Mouse (Mus musculus) adrenal gland, adult 18-20 months (tissue): ENCODE measurements around the gene Oas3. TPM values are rescaled to one million over a fixed set of nuclear protein-coding genes. Genes with fewer than 3 reads are reported as not detected.
"Not testable (repeated sequence)": the region's sequence is repeated elsewhere in the genome, so short reads cannot be mapped to it uniquely, and the experiment has no call there.

Experiments used
- DNase-seq, 2 experiments: peaks; one replicate each; pipeline ENCODE4 v3.0.0; 2021 to 2022; ENCODE audit warnings: low spot score in 2 of 2
- long read RNA-seq, 2 experiments: library from polyadenylated mRNA; stranded (forward); transcript quantifications; one replicate each; pipeline ENCODE4 v2.0.0; 2021
- total RNA-seq, 2 experiments: library from RNA; stranded (reverse); gene quantifications; 1 replicate in 1 of 2; 2 replicates in 1 of 2; pipeline ENCODE4 v1.2.3; 2021

Gene Oas3
- total RNA-seq, result under 1 TPM; 0.50 to 0.64 TPM
- long read RNA-seq, experiment 1, result 0 reads
- long read RNA-seq, experiment 2, result 0 reads

DNA sequence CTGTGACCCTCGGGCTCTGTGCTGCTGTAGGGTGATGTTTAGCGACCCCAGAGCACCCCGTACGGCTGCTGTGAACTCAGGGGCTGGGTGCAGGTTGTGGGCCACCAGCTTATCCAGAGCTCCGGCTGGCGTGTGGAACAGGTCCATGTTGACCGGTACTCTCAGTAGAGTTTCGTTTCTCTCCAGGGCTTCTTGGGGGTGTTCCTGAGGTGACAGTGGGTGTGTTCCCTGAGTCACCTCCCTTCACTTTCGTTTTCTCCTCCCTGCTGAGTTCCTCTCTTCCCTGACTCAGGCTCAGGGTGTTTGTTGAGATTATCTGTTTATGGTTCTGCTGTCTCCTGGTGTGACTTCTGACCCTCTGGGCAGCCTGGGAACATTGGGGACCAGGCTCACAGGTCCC, at the start of gene Oas3:
Gene Oas3 (minus strand): TSS at position 184 of the 400 bp plus-strand sequence.
- no peak for DNase-seq

DNA sequence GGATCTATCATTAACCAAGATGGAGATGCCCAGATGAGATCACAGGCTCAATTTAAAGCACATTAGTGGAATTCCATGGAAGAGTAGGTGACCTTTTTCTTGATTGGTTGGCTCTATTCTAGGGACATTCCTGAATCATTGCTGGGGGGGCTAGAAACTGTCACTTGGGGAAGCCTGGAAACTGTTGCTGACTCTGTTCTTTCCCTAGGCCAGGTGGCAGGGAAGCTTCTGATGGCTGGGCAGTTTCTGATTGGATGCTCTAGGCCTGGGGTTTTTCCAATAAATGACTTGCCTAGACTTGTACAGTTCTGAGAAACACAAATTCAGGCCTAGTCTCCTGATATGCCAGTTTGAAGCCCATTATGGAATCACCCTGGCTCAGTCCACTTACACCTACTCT, 41.5 kb upstream of the Oas3 start:
- no peak for DNase-seq

DNA sequence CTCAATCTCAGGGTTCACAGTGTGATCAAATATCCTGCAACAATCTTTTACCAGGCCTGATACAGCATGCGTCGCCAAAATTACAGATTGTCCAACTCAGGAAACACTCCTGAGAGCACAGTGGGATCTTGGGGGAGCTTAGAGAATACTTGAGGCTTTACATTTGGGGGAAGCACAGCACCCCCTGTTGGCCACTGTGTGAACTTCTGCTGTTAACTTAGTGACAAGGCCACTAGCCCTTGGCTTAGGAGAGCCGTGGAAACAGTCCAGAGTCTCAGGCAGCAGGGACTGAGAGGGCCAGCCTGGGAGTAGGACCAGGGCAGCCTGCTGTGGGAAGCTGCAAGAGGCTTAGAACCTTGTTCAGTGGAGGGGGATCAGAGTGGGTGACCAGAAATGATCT, 38.5 kb upstream of the Oas3 start:
- peak in 1 of 2 experiments; percentile 37 for DNase-seq

DNA sequence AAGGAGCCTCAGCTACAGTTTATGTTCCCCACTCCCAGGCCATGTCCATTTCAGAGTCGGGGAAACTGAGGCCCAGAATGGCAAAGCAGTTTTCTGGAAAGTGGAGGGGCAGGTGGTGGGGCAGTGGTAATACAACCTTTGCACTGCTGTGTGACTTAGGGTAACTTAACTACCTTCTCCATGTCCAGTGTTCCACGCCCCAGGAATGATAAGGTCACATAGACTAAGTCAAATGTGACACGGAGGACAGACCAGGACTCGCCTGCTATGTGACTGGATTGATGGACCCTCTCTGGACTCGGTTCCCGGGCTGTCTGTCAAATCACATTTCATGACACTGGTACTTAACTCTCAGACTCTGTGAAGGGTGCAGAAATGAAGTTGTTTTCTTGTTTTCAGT, 35.6 kb upstream of the Oas3 start:
- no peak for DNase-seq

DNA sequence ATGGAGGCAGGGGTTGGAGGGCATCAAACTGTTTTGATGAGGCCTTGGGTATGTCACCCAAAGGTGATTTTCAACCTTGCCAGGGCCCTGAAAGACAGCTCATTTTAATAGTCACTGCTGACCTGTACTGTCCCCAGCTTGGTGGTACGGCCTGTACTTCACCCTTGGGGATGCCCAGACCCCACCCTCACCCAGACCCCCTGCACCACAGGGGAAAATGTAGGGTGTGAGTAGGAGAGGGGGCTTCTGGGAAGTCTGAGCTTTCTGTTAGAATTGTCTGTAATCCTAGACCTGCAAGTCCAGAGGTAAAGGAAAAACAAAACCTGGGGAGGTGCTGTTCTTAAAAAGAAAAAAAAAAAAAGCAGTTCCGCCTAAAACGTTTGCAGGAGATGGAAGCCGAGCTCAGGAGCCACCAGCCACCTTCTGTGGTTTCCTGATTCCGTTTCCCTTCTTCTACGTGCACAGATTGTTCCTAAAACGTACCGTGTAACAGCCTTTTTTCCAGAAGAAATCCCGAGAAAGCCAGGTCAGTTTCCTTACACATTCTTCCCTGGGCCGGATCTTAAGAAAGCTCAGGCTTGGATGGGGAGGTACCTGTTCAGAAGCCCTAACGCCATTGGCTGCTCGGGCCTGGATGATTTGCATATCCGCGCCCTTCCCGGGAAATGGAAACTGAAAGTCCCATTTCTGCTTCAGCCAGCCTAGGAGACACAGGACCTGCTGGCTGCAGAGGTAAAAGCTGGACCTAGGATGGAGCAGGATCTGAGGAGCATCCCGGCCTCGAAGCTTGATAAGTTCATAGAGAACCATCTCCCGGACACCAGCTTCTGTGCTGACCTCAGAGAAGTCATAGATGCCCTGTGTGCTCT, 34.7 kb upstream of the Oas3 start, which contains the start of gene Oas1c:
Gene Oas1c (minus strand): TSS at position 564 of the 869 bp plus-strand sequence.
- peak; percentile 73 for DNase-seq

DNA sequence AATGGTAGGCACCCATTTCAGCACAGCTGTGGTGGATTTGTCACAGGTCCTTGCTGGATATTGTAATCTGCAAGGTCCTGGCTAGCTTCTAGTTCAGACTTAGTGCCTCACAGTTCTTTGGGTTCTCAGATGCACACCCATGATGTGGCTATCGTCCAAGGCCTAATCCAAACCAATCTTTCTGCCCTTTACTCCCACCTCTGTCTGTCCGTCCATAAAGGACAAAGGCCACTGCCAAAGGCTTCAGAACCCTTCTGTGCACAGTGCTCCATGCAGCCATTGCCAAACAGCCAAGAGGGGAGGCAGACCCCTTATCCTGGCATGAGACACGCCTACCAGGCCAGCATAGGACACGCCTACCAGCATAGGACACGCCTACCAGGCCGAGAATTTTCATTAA, 31.7 kb upstream of the Oas3 start:
- DNase-seq, result no peak

DNA sequence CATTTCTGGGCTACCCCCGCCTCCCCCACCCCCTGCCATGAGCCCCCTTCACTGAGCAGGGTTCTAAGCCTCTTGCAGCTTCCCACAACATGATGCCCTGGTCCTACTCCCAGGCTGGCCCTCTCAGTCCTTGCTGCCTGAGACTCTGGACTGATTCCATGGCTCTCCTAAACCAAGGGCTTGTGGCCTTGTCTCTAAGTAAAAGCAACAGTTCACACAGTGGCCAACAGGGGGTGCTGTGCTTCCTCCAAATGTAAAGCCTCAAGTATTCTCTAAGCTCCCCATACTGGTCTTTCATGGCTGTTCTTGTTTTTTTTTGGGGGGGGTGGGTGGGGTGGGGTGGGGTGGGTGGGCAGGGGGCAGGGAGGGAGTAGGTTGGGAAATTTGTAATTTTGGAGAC, 29.0 kb upstream of the Oas3 start:
- DNase-seq, result peak in 1 of 2 experiments; percentile 50

DNA sequence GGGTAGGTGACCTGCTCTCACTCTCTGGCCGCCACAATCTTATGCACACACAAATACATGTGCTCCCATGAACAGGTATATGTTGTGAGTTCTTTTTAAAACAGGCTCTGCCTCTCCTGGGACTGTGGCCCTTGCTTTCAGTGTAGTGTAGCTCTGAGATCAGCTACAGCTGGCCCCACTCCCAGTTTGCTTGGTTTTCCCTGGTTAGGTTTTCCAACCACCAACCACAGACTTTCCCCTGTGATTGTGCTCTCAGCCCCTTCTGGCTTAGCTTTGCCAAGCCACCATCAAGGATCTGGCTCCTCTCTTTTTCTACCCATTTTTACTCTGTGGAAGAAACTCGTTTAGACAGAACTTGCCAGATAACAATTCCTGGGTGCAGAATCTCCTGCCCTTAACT, 26.1 kb upstream of the Oas3 start:
- no peak for DNase-seq

DNA sequence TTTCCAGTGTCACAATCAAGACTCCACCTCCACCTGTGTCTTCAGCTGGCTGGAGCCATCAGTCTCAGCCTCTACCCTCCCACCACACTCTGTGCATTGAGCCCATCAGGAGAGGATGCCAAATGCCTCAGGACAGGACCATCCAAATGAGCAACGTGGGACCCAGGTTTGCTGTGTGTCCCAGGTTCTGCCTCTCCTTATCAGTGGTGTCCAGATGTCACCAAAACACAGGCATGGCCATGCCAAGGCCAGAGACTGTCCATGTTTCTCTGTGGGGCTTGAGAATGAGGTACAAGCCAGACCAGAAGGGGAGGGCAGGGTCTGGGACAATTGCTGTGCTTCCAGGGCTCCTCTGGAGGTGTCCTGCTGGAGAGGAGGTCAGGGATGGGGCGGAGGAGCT, 21.5 kb upstream of the Oas3 start:
- not testable (repeated sequence) for DNase-seq

DNA sequence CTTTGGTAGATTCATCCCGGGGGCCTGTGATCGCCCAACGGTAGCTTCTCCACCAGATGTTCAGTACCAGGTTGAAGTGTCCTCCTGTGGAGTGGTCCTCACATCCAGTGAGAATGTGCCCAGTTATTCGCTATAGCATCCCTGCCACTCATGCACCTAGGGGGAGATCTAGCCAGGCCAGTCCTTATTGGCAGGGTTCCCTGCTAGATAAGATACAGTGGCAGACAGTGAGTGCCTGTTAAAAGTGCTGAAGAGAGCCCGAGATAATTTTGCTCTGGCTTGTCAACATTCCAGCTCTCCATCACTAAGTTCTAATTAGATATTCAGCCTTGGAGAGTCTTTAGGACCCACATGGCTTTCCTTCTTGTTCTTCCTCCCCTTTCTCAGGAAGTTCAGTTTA, 20.7 kb upstream of the Oas3 start:
- DNase-seq, result not testable (repeated sequence)

DNA sequence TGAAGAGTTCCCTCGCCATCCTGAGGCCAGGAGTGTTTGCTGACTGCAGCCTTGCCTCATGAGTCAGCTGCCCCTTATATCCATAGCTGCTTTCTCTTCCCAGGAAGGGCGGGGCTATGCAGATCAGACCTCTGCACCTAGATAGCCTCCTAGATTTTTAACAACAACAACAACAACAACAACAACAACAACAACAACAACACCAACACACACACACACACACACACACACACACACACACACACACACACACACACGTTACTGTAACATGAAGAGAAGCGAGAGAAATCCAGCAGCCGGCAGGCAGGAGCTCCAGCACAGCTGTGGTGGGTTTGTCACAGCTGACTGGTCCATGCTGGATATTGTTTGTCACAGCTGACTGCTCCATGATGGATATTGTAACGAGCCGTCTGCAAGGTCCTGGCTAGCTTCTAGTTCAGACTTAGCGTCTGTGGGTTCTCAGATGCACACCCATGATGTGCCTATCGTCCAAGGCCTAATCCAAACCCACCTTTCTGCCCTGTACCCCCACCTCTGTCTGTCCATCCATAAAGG, 18.1 kb upstream of the Oas3 start, which contains the start of gene Oas1e:
Gene Oas1e (minus strand): TSS at position 51 of the 555 bp plus-strand sequence.
- DNase-seq, result not testable (repeated sequence)

DNA sequence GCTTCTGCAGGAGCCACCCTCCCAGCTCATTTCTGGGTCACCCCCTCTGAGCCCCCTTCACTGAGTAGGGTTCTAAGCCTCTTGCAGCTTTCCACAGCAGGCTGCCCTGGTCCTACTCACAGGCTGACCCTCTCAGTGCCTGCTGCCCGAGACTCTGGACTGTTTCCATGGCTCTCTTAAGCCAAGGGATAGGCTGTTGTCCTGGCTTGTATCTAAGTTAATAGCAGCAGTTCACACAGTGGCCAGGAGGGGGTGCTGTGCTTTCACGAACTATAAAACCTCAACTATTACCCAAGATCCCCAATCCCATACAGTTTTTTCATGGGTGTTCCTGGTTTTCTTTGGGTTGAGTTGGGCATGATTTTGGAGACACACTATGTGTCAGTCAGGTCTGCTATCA, 15.6 kb upstream of the Oas3 start:
- peak; percentile 26 to 47 for DNase-seq

DNA sequence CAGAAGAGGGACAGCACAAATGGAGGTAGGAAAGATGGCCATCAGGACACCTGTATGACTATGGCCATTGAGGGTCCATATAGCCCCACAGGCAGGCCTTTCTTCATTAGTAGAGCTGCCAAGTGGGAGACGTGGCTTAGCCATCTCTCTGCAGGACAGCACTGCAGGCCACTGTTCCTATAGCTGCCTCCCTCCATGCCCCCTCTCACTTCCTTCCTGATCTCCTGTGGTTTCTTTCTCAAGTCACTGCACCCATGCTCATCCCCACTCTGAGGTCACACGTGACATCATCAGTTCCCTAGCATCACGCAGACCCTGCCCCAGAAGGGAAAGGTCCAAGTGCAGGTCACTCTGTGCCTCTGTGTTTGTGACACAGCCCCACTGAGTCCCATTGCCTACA, 9.6 kb upstream of the Oas3 start:
- no peak for DNase-seq

DNA sequence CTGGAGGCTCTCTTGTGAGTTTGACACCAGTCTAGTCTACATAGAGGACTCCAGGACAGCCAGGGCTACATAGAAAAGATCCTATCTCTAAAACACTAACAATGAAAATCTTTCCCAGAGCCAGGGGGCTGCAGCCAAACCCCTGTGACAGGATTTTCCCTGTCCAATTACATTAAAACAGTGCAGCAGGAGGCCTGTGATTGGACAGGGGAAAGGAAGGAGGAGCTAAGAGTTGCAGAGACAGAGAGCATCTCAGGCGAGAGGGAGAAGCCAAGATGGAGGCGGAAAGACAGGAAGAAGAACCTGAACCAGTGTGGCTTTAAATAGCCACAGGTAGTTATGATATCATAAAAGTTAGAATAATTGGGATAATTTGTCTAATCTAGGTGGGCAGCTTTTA, 5.0 kb upstream of the Oas3 start:
- DNase-seq, result no peak

DNA sequence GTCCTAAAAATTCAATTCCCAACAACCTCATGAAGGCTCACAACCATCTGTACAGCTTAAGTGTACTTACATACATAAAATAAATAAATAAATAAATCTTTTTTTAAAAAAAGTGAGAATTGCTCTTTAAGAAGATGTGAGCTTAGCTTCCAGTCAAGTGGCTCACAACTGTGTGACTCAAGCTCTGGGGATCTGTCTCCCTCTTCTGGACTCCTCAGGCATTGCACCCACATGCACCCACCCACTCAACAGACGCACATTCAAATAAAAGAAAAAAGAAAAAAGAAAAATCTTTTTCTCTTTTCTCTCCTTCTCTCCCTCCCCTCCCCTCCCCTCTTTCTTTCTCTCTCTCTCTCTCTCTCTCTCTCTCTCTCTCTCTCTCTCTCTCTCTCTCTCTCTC, 4.2 kb upstream of the Oas3 start:
- DNase-seq, result no peak

DNA sequence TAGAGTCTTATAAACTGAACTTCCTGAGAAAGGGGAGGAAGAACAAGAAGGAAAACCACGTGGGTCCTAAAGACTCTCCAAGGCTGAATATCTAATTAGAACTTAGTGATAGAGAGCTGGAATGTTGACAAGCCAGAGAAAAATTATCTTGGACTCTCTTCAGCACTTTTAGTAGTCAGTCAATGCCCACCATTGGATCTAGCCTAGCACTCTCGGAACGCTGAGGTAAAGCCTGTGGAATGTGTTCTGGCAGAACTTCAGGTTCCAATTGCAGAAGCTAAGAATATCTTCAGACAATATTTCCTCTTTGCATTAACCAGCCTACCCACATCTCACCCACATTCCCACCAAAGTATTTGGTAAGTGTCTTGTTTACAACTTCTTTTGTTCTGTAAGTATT, 2.5 kb upstream of the Oas3 start:
- DNase-seq, result no peak

DNA sequence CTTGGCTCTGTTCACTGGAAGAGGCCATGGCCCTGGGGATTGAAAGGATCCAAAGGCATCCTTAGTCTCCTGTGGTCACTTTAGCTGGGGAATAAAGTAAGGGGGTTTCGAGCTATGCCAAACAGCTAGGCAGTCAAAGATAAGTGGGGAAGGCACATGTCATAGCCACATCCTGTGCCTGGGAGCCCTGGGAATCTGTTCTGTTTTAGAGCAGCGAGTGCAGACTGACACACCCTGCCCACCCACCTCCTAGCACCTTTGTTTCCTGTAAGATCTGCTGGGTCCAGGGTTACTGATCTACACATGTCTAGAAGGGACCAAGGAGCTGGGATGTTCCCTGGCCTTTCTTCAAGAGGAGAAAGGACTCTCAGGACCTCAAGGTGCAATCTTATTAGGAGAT, 1.5 kb upstream of the Oas3 start:
- no peak for DNase-seq

DNA sequence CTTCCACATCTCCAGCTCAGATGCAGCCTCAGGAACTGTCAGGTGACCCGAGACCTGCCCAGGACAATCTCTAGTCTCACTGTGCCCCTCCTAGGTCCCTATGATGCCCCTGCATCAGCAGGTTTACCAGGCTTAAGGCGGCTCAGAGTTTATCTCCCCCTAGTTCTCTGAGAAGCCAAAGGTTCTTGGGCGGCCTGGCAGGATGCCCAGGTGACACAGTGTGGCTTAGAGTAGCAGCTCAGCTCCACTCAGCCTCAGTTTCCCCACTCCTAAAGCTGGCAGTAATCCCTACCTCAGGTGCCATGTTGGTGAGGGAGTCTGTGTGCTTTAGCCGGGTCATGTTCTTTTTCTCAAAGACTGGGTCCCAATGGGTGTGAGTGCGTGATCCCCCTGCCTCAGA, 660 bp downstream of the Oas3 start:
- no peak for DNase-seq

DNA sequence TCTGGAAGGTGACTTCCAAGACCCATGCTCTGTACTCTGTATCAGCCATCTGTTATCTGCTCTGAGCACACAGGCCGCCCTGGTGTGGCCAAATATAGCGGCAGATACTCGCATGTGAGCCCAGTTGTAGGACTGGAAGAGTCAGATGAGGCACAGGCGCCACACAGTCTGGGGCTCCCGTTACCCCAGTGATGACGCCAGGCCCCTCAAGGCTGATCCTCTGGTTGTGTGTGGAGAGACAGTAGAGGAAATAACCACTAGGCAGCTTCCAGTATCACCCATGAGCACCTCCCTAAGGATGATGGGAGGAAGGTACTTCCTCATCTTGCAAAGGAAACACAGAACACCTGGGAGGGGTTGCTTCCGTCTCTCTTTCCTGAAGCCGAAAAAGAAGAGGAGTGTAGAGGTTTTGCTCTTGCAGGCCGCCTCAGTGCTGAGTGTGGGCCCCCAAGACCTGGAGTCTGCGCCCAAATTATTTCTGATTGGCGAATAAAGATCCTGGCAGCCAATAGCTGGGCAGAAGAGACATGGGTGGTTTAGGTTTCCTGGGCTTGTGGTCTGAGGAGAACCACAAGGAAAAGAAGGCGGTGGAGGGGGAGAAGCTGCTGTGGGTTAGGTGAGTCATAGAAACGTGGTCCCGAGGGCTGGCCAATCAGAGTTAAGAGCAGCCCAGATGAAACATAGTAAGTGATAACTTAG, 2.0 kb downstream of the Oas3 start:
- DNase-seq, result no peak

DNA sequence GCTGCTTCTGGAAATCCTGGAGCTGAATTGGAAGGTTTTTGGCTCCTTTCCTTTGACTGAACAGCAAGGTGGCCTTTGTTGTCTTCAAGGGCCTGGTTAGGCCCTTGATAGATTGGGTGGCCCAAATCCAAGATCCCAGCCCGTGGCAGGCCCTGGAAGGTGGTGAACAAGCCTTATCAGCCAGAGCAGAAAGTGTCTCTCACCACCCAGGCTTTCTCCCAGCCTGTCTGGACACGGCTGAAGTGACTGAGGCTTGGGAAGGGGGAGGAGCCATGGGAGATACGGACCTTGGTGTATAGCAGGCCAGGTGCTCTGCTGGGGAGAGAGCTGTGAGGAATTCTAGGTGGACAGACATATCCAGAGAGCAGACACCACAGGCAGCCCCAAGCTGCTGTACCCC, 8.1 kb downstream of the Oas3 start:
- DNase-seq, result no peak

DNA sequence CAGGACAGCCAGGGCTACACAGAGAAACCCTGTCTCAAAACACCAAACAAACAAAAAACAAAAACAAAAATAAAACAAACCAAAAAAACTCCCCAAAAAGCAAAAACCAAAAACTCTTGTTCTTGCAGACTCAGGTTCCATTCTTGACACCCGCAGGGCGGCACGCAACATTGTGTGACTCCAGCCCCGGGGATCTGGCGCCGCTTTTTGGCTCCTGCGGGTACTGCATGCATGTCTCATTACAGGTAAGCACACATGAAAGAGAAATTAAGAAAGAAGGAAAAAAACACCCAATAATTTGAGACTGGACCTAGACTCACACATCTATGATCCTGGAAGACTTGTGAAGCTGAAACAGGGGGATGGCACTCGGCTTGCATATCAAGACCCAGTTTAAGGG, 12.5 kb downstream of the Oas3 start:
- DNase-seq, result no peak

DNA sequence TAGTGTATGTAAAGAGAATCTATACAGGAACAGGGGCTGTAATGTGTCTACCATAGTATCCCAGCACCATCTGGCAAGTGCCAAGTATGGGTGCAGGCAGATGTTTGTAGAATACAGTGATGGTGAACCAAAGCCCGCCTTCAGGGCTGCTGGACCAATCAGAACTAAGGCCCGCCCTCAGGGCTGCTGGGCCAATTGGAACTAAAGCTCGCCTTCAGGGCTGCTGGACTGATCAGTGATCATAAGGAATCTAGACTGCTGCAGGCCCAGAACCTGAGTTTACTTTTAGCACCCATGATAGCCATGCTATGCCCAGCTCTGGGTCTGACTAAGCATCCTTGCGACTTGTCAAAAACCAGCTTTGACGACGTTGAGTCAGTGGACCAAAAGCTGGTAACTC, 15.6 kb downstream of the Oas3 start:
- no peak for DNase-seq
